Mouse (Mus musculus) kidney, embryonic 14.5 days (tissue): Measurements from ENCODE around the gene Cmip. TPM values are rescaled to one million over a fixed set of nuclear protein-coding genes. Genes with fewer than 3 reads are reported as not detected.
A peak's percentile ranks its signal among the peaks of the same experiment; 100 is the strongest.

Experiments used
- ATAC-seq: fragments of 200-750 bp; cut with Nextera tagmentation; 2 replicates; pipeline ENCODE4 v1.8.0; 2017; ENCODE audit warnings: moderate number of reproducible peaks, mild to moderate bottlenecking, moderate TSS enrichment, moderate library complexity; ENCODE audit not compliant: low FRiP score, low TSS enrichment
- H3K27ac ChIP-seq: fragments of 300-500 bp; sonication (generic); 2 replicates; pipeline ENCODE4 v1.5.1; 2014; ENCODE audit warnings: low read depth, mild to moderate bottlenecking, low read length, moderate library complexity, mixed read lengths
- H3K27me3 ChIP-seq: fragments of 300-500 bp; sonication (generic); 2 replicates; pipeline ENCODE4 v1.6.1; 2014; ENCODE audit warnings: mild to moderate bottlenecking, low read length; ENCODE audit not compliant: control insufficient read depth, insufficient read depth
- H3K36me3 ChIP-seq: fragments of 300-500 bp; sonication (generic); 2 replicates; pipeline ENCODE4 v1.6.1; 2014; ENCODE audit warnings: low read length, mixed read lengths; ENCODE audit not compliant: control insufficient read depth, insufficient read depth
- H3K4me1 ChIP-seq: fragments of 300-500 bp; sonication (generic); 2 replicates; pipeline ENCODE4 v1.6.1; 2014; ENCODE audit warnings: low read length, mixed read lengths; ENCODE audit not compliant: control insufficient read depth, insufficient read depth
- H3K4me2 ChIP-seq: fragments of 300-500 bp; sonication (generic); replicated peaks from 2 replicates; pipeline ENCODE4 v1.6.1; 2014; ENCODE audit warnings: low read depth, mild to moderate bottlenecking, low read length
- H3K4me3 ChIP-seq: fragments of 300-500 bp; sonication (generic); 2 replicates; pipeline ENCODE4 v1.5.1; 2014; ENCODE audit warnings: mild to moderate bottlenecking, low read length
- H3K9ac ChIP-seq: fragments of 300-500 bp; sonication (generic); 2 replicates; pipeline ENCODE4 v1.6.1; 2014; ENCODE audit warnings: low read depth, mild to moderate bottlenecking, low read length, moderate library complexity
- H3K9me3 ChIP-seq: fragments of 300-500 bp; sonication (generic); 2 replicates; pipeline ENCODE4 v1.6.1; 2016; ENCODE audit warnings: low read length; ENCODE audit not compliant: control insufficient read depth
- WGBS: fragments of 180-500 bp; shearing (Covaris S2); extraction: QIAGEN DNeasy Blood & Tissue Kit; methylation state at CpG from one replicate; pipeline ENCODE4 v1.1.7; 2014; 5-methylcytosine and 5-hydroxymethylcytosine counted together
- polyA plus RNA-seq: library from polyadenylated mRNA; unstranded; fragments of >200 nt; fragmentation: Nextera tagmentation; extraction: Ambion mirVana; gene quantifications from 2 replicates; pipeline ENCODE4 v1.2.1, GENCODE M21; 2014

Gene Cmip
- polyA plus RNA-seq, 1 experiment from 2014 or later = 22.9 TPM

DNA sequence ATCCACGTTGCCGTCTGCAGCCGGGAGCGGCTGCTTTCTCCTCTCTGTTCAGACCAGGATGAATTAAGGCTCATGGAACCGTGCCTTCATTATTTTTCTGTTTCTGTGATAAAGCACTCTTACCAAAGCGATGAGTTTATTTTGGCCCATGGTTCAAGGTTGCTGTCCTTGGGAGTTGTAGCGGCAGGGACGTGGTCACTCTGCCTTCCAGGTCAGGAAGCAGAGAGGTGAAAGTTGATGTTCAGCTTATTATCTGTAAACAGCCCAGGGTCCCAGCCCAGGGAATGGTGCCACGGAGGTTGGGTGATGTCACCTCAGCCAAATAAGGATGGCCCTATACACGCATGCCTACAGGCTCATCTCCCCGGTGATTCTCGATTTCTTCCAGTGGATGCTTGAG, 83.9 kb downstream of the Cmip start:
- H3K27ac ChIP-seq = no peak overlapping the region
- ATAC-seq = no peak
- 81% methylated on average over 12 of the region's 12 CpGs for WGBS

GRCm38 (mm10) chr8:117342735-117343385, 86.0 kb downstream of the Cmip start:
- no peak overlapping the region for H3K9ac ChIP-seq
- 64% methylated on average over 8 of the region's 8 CpGs for WGBS
- H3K27me3 ChIP-seq = no peaks in the 10 kb centered on the region
- no peak overlapping the region for H3K4me3 ChIP-seq
- peaks cover 33% of the 10 kb centered on the region for H3K4me1 ChIP-seq
- no peak overlapping the region for H3K4me2 ChIP-seq
- no peaks in the 10 kb centered on the region for H3K9me3 ChIP-seq
- ATAC-seq = no peak
- no peaks in the 10 kb centered on the region for H3K36me3 ChIP-seq
- H3K27ac ChIP-seq = no peak overlapping the region

More for the DNA sequence above, 83.9 kb downstream of the Cmip start:
- Histone ChIP-seq H3K27me3 (no peaks in the 10 kb centered on the region), H3K9ac (no peak overlapping the region), H3K4me2 (no peak overlapping the region), H3K4me1 (peaks cover 28% of the 10 kb centered on the region), H3K36me3 (no peaks in the 10 kb centered on the region), H3K4me3 (no peak overlapping the region), H3K9me3 (no peaks in the 10 kb centered on the region)

DNA sequence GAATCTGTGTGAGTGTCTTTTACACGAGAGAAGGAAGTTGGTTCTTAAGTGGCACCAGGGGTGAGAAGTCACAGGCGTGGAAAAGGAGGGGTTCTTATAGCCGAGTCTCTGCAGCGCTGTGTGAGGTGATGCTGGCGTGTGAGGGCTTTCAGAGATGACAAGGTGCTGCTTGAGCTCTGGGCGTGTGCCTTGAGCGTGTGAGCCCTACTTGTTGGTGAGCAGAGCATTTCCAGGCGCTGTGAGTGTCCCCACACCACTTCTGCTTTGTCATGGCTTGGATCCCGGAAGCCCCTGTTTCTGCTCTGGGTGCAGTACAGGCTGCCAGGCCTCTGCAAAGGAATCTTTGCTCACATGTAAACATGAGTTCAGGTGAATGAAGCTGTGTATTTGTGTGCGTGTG, 86.6 kb downstream of the Cmip start:
- peaks cover 39% of the 10 kb centered on the region for H3K4me1 ChIP-seq
- 75% methylated on average over 10 of the region's 10 CpGs for WGBS
- no peaks in the 10 kb centered on the region for H3K27me3 ChIP-seq
- H3K4me3 ChIP-seq = no peak overlapping the region
- no peak overlapping the region for H3K9ac ChIP-seq
- H3K36me3 ChIP-seq = no peaks in the 10 kb centered on the region
- H3K9me3 ChIP-seq = no peaks in the 10 kb centered on the region
- no peak for ATAC-seq
- no peak overlapping the region for H3K4me2 ChIP-seq
- H3K27ac ChIP-seq = no peak overlapping the region

DNA sequence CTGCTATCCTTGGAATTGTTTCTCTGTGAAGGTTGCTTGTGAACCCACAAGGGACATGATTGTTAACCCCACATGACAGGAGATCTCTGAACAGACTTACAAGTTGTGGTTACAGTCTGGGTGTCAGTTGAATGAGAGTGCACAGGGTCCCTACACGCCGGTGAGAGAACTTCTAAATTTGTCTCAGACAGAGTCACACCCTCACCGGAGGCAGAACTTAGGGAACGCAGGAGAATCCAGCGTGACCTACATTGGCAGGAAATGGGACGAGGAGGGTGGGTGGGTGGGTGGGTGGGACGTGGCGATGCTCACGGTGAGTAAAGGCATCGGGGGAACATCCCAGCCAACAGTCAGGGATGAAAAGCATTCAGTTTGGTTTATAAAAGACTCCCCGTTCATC, 88.0 kb downstream of the Cmip start:
- no peak for ATAC-seq
- Histone ChIP-seq H3K27ac (no peak overlapping the region), H3K4me3 (no peak overlapping the region), H3K9me3 (no peaks in the 10 kb centered on the region), H3K36me3 (no peaks in the 10 kb centered on the region), H3K9ac (no peak overlapping the region), H3K4me1 (peaks cover 29% of the 10 kb centered on the region), H3K4me2 (no peak overlapping the region), H3K27me3 (no peaks in the 10 kb centered on the region)
- 68% methylated on average over 11 of the region's 11 CpGs for WGBS

DNA sequence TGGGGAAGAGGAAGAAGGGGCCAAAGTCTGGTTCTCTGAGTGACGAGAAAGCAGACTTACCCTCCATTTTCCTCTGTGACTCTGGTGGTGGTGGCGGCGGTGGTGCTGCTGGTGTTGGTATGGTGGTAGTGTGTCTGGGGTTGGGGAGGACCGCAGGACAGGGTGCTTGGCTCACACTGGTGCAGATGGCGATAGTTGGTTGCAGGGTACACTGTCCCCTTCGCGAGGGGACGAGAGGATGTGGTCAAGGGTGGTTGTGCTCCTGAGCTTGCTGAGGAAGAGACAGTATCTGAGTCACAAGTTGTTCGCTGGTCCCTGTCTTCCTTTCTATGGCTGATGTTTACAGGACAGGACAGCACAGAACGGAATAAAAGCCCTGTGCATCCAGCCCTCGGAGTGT, 88.5 kb downstream of the Cmip start:
- Histone ChIP-seq H3K36me3 (no peaks in the 10 kb centered on the region), H3K27ac (no peak overlapping the region), H3K27me3 (no peaks in the 10 kb centered on the region), H3K4me1 (peaks cover 25% of the 10 kb centered on the region), H3K9ac (no peak overlapping the region), H3K4me2 (no peak overlapping the region), H3K9me3 (no peaks in the 10 kb centered on the region), H3K4me3 (no peak overlapping the region)
- no peak for ATAC-seq
- WGBS = 94% methylated on average over 11 of the region's 11 CpGs

DNA sequence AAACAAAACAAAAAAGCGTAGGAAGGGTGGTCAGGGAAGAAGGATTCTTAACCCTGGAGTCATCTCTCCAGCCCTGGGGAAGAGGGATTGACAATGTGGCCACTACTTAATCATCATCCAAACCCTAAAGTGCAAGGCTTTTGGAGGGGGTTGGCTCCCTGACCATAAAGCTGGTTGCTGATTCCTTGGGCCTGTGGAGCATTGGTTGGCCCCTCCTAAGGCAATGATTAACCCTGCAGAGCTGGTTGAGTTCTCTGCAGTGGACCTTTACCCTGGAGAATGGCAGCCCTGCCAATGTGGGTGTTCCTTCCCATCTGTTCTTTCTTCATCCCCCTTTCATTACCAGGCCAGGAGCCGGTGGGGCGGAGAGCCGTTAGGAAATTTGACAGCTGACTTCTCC, 90.7 kb downstream of the Cmip start:
- Histone ChIP-seq H3K9ac (no peak overlapping the region), H3K4me2 (no peak overlapping the region), H3K27ac (peak overlapping the region; percentile 59; the same call in 1 of the 2 replicates), H3K4me1 (peaks cover 16% of the 10 kb centered on the region), H3K27me3 (no peaks in the 10 kb centered on the region), H3K36me3 (no peaks in the 10 kb centered on the region), H3K4me3 (no peak overlapping the region), H3K9me3 (no peaks in the 10 kb centered on the region)
- ATAC-seq = peak; percentile 76; the same call in 1 of the 2 replicates
- WGBS = 51% methylated on average over 4 of the region's 4 CpGs

- no peak overlapping the region; the same call in 1 of the 2 replicates for H3K27ac ChIP-seq
- 45% methylated on average over 10 of the region's 11 CpGs for WGBS
- no peak for ATAC-seq
These were observed 92.0 kb downstream of the Cmip start for GRCm38 (mm10) chr8:117348718-117349394.

GRCm38 (mm10) chr8:117349541-117349940, 92.7 kb downstream of the Cmip start:
- Histone ChIP-seq H3K4me1 (peaks cover 15% of the 10 kb centered on the region), H3K4me3 (no peak overlapping the region), H3K36me3 (no peaks in the 10 kb centered on the region), H3K27ac (no peak overlapping the region), H3K4me2 (no peak overlapping the region), H3K9me3 (no peaks in the 10 kb centered on the region), H3K9ac (no peak overlapping the region), H3K27me3 (no peaks in the 10 kb centered on the region)
- 94% methylated on average over 4 of the region's 4 CpGs for WGBS
- ATAC-seq = no peak

More at GRCm38 (mm10) chr8:117348718-117349394, 92.0 kb downstream of the Cmip start:
- Histone ChIP-seq H3K9me3 (no peaks in the 10 kb centered on the region), H3K27me3 (no peaks in the 10 kb centered on the region), H3K4me2 (no peak overlapping the region), H3K9ac (no peak overlapping the region), H3K36me3 (no peaks in the 10 kb centered on the region), H3K4me3 (no peak overlapping the region), H3K4me1 (peaks cover 15% of the 10 kb centered on the region)

DNA sequence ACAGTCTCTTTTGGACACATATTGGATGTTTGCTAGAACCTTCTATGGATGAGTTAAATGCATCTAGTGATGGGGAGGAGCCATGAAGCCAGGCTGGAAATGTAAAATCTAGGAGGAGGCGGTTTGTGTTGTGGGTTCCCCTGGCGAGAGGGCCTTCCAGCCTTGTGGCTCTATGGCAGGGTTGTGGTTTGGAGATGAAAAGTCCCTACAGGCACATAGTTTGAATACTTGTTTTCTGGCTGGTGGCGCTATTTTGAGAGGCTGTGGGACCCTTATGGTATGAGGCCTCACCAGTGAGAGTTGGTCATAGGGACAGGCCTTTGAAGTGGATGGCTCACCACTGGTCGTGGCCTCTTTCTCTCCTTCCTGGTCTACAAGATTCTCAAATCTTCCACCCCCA, 95.2 kb downstream of the Cmip start:
- Histone ChIP-seq H3K4me2 (no peak overlapping the region), H3K9me3 (no peaks in the 10 kb centered on the region), H3K4me3 (no peak overlapping the region), H3K4me1 (peaks cover 39% of the 10 kb centered on the region), H3K27ac (no peak overlapping the region), H3K27me3 (no peaks in the 10 kb centered on the region), H3K36me3 (no peaks in the 10 kb centered on the region), H3K9ac (no peak overlapping the region)
- WGBS = 84% methylated on average over 4 of the region's 4 CpGs
- ATAC-seq = no peak
